Mouse (Mus musculus): ENCODE measurements around the gene Igfbp4.

The Igfbp4 gene

GRCm38 (mm10) chr11:99041051-99041729 is at the start of gene Igfbp4:
Igfbp4 (plus strand) TSS chr11:99041244.
- DNase-seq: peak; percentile 68

- DNase-seq: no peak
Observed at GRCm38 (mm10) chr11:98995987-98996386, 45.1 kb upstream of the Igfbp4 start.

- no peak for DNase-seq
Observed at GRCm38 (mm10) chr11:98997659-98998058, 43.4 kb upstream of the Igfbp4 start.

- DNase-seq: no peak
Observed at GRCm38 (mm10) chr11:98998776-98999175, 42.3 kb upstream of the Igfbp4 start.

DNA sequence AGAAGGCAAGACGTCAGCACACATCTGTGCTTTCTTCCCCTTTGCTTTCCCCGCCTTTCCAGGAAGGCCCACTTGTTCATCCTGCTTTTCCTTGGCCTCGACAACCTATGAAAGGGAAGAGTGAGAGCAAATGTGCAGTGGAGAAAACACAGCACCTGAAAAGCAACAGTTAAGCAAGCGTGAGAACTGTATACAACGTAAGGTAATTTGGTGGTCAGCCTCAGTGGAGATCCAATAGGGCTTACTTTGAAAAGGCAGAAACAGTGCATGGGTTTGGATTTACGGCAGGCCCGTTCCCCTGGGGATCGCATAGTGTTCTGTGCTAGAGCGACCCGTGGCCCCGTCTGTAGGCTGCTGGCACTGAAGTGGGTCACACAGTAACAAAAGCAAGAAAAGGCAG is 41.8 kb upstream of the Igfbp4 start:
- DNase-seq: no peak

- no peak for DNase-seq
Observed at GRCm38 (mm10) chr11:99006788-99007187, 34.3 kb upstream of the Igfbp4 start.

- DNase-seq: no peak
Observed at GRCm38 (mm10) chr11:99010124-99010523, 30.9 kb upstream of the Igfbp4 start.

- no peak for DNase-seq
Observed at GRCm38 (mm10) chr11:99010706-99011105, 30.3 kb upstream of the Igfbp4 start.

DNA sequence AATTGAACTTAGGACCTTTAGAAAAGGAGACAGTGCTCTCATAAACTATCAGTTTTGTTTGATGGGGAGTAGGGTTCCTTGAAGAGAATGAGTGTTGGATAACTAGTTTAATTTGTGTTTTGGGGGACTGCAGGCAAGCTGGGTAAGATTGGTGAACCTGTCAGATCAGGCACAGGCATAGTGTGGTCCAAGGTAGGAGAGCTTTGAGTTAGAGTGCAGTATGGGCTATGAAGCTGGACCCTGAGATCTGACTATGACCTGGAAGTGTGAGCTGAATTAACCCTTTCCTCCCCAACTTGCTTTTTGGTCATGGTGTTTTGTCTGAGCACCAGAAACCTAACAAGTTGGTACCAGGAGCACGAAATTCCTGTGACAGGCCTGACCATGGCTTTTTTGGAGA is 27.2 kb upstream of the Igfbp4 start:
- DNase-seq: no peak

DNA sequence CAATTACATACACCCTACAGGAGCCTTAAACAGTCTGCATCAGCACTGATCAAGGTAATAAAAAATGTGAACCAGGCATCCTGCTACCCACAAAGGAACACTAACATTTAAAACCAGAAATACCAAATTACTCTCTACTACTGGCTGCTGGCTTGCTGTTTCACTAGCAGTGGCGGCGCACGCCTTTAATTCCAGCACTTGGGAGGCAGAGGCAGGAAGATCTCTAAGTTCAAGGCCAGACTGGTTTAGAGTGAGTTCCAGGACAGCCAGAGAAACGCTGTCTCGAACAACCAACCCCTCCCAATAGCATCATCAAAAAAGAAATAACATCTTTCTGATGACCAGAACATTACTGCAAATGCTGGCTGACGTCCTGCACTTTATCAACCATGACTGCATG is 21.2 kb upstream of the Igfbp4 start:
- no peak for DNase-seq

- no peak for DNase-seq
Observed at GRCm38 (mm10) chr11:99022384-99022933, 18.6 kb upstream of the Igfbp4 start.

DNA sequence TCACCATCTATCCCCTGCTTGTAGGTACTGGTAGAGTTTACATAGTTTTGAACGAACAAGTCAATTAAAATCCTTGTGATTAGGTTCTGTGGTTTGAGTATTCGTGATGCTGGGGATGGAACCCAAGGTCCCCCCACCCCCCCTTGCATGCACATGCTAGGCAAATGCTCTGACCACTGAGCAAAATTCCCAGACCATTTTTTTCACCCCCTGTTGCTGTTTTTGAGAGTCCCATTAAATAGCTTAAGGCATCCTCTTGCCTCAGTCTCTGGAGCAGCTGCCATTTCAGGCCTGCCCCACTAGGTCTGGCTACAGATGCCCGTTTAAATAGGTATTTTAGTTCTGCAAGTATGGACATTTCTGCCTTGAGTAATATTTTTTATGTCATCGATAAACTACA is 17.9 kb upstream of the Igfbp4 start:
- DNase-seq: peak; percentile 17

GRCm38 (mm10) chr11:99023500-99024467 is 17.3 kb upstream of the Igfbp4 start, which contains the start of gene Top2a:
Top2a (minus strand) TSS chr11:99024189.
- peak; percentile 86 for DNase-seq

- peak; percentile 31 for DNase-seq
Observed at GRCm38 (mm10) chr11:99024468-99025134, 16.4 kb upstream of the Igfbp4 start.

DNA sequence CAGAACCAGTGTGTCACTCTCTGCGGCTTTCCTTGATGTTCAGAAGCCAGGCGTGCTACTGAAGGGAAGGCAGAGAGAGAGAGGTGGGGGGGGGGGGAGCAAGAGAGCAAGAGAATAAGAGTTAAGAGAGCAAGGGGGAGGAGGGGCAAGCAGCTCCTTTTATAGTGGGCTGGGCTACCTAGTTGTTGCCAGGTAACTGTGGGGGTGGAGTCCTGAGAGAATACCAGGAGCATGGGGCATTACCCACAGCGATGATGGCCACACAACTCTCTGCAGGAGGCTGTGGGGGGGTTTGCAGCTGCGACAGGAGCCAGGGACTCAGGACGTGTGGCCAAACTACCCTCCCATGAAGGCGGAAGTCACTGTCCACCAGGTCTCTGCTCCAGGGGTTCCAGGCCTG is 15.2 kb upstream of the Igfbp4 start:
- peak; percentile 25 for DNase-seq

- peak; percentile 18 for DNase-seq
Observed at GRCm38 (mm10) chr11:99026899-99027440, 14.1 kb upstream of the Igfbp4 start.

DNA sequence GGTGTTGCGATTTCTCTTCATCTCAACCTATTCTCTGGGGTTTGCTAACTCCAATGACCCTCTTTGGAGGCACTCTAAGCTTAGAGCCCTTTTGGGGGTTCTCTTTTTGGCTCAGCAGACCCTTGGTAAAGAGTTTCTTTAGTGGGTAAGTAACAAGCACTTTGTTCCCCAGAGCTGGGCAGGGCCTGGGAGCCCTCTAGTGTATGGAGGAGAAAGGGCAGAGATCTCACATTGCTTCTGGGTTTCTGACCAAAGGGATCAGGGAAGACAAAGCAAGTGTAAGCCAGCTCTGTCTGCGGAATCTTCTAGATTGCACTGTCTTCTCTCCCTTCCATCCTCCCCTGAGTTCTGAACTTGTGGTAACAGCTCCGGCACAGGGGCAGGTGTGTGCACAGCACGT is 5.7 kb upstream of the Igfbp4 start:
- peak; percentile 33 for DNase-seq

GRCm38 (mm10) chr11:99036254-99036653 is 4.8 kb upstream of the Igfbp4 start:
- DNase-seq: no peak

DNA sequence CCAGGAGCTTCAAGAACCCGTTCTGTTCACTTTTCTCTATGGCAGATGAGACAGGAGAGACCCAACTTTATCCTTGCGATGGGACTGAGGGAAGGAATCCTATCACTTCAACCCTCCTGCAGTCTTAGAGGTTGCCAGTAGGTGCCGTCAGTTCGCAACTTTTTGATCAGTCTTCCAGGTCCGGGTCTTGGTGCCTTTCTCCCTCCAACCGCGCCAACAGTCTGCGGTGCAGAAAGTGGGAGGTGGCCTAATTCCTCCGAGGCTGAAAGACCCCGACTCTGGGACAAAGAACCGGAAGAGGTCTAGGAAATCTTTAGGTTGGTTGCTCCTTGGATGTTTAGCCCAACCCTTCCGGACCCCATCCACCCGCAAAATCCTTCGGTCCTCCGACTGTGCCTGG is 1.3 kb upstream of the Igfbp4 start:
- DNase-seq: peak; percentile 84

DNA sequence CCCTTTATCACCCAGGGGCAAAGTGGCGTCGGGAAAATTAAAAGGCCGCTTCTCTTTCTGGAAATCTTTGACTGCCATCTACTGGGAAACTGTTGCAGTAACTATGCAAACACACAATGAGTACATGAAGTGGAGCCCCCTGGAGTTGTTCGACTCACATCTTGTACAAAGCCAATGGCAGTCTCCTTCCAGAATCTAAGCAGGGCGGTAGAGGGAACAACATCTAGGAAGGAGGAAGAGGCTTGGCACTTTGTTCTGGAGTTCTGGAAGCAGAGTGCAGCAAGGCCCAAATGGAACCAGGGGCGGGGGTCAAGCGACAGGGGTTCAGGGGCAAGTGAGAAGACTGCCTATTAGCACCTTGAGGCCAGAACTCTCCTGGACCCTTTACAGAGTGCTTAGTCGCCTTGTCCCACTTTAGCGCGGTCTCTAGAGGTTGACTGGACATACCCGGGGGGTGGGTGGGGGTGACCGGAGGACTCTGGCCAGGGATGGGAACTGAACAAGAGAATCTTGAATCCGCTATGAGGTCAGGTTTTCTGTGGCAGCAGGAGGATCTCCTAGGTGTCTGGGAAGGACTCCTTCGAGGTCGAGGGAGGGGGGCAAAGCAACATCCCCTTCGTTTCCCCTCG is 584 bp upstream of the Igfbp4 start:
- peak; percentile 40 for DNase-seq

DNA sequence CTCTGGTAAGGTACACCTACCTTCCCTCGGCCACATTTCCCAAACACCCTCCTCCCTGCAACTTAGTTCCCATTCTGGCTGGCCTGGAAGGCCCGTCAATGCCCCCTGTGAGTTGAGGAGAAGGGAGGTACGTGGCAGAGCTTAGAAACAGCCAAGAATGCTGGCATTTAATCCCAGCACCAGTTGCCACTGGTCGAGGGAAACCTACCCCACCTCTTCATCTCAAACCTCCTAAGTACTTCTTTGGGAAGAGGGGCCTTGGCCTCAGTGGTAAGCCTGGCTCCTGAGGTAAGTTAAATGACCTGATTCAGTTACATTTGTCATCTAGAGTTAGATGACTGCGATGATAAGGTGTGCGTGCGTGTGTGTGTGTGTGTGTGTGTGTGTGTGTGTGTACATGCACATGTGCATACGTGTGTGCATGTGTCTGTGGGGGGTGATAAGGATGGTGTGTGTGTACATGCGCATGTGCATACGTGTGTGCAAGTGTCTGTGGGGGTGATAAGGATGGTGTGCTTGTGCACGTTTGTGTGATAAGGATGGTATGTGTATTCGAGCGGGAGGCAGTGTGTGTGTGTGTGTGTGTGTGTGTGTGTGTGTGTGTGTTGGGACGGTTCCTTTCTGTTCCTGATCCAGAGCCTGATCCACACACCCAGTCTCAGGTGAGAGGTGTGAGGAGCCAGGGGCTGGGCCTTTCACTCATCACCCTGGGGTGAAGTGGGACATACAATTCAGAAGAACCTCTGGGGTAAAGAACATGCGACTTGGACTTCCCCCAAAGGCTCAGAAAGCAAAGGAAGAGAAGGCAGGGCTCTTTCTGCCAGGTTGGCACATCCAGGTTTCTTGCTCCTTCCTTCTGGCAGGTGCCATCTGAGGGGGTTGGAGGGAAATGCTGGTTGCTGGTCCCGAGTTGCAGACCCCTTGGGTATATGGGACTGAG is 1.1 kb downstream of the Igfbp4 start:
- no peak for DNase-seq
